Mouse (Mus musculus) lung, postnatal 0 days (tissue): ENCODE measurements around the gene Dnajb2. TPM values are rescaled to one million over a fixed set of nuclear protein-coding genes. Genes with fewer than 3 reads are reported as not detected.

Source experiments
- ATAC-seq: fragments of 200-750 bp; cut with Nextera tagmentation; 2 replicates; pipeline ENCODE4 v1.8.0; 2017; ENCODE audit warnings: moderate library complexity
- DNase-seq: peaks from one replicate; pipeline ENCODE4 v3.0.0-alpha.2; 2016; ENCODE audit warnings: low spot score
- H3K27ac ChIP-seq: fragments of 300-500 bp; sonication (generic); 2 replicates; pipeline ENCODE4 v1.5.1; 2014; ENCODE audit warnings: antibody characterized with exemption, mild to moderate bottlenecking, low read length, mixed read lengths
- H3K27me3 ChIP-seq: fragments of 300-500 bp; sonication (generic); replicated peaks from 2 replicates; pipeline ENCODE4 v1.6.1; 2014; ENCODE audit warnings: low read length, mixed read lengths; ENCODE audit not compliant: insufficient read depth
- H3K36me3 ChIP-seq: fragments of 300-500 bp; sonication (generic); 2 replicates; pipeline ENCODE4 v1.6.1; 2014; ENCODE audit warnings: low read length, mixed read lengths; ENCODE audit not compliant: insufficient read depth
- H3K4me1 ChIP-seq: fragments of 300-500 bp; sonication (generic); 2 replicates; pipeline ENCODE4 v1.6.1; 2014; ENCODE audit warnings: antibody characterized with exemption, low read depth, low read length, mixed read lengths; ENCODE audit not compliant: insufficient read depth
- H3K4me2 ChIP-seq: fragments of 300-500 bp; sonication (generic); replicated peaks from 2 replicates; pipeline ENCODE4 v1.6.1; 2014; ENCODE audit warnings: low read depth, mild to moderate bottlenecking, low read length, moderate library complexity, mixed read lengths
- H3K4me3 ChIP-seq: fragments of 300-500 bp; sonication (generic); 2 replicates; pipeline ENCODE4 v1.5.1; 2014; ENCODE audit warnings: low read depth, low read length
- H3K9ac ChIP-seq: fragments of 300-500 bp; sonication (generic); replicated peaks from 2 replicates; pipeline ENCODE4 v1.6.1; 2014; ENCODE audit warnings: low read depth, mild to moderate bottlenecking
- H3K9me3 ChIP-seq: fragments of 300-500 bp; sonication (generic); 2 replicates; pipeline ENCODE4 v1.6.1; 2016; ENCODE audit warnings: low read length, mixed read lengths
- CTCF ChIP-seq: IDR thresholded peaks from 2 replicates; pipeline ENCODE4 v1.5.1; 2016; ENCODE audit warnings: antibody characterized with exemption, mild to moderate bottlenecking
- EP300 ChIP-seq: IDR thresholded peaks from 2 replicates; pipeline ENCODE4 v1.6.1; 2016; ENCODE audit warnings: antibody characterized with exemption, mild to moderate bottlenecking, control low read depth
- WGBS: fragments of 180-500 bp; shearing (Covaris S2); extraction: QIAGEN DNeasy Blood & Tissue Kit; methylation state at CpG from one replicate; pipeline ENCODE4 v1.1.7; 2014; 5-methylcytosine and 5-hydroxymethylcytosine counted together
- microRNA-seq: library from miRNA; unstranded; fragments of <30 nt; microRNA quantifications from one replicate; pipeline ENCODE4, GENCODE M21; 2016
- polyA plus RNA-seq: library from polyadenylated mRNA; unstranded; fragments of >200 nt; fragmentation: Nextera tagmentation; extraction: Ambion mirVana; gene quantifications from 2 replicates; pipeline ENCODE4 v1.2.1, GENCODE M21; 2015

Gene Dnajb2
- polyA plus RNA-seq, 1 experiment from 2014 or later = 40.1 TPM

DNA sequence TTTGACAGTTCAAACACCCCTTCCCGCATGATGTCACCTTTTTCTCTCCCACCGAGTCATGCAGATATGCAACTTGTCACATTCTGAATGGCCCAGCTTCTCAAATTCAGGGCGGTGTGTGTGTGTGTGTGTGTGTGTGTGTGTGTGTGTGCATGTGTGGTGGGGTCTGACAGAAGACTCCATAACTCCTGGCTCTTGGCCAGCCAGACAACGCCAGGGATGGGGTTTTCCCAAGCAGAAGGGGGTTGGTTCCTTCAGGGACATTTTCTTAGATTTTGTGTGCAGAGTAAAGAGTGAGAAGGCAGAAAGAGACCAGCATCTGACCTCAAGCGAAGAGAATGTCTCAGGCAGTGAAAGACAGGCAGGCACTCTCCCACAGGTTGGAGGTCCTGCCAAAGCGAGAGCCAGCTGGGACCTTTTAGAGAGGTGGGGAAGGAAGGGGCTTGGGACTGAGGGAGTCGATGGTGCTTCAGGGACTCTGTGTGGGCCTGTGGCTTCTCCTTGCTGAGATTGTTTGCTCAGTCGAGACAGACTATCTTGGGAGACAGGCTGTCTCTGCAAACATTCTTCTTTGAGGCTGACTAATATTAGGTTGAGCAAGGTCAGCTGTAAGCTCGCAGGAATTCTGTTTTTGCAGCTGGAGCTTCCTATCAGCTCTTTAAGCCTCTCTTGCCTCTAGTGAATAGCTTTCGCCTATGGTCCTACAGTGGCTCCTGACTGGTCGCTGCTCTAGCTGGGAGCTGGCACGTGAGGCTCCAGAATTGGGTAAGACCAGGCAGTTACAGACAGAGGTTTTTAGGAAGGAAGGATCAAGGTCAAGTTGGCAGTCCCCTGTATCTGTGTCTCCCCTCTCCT lies 56.5 kb downstream of the Dnajb2 start:
- Histone ChIP-seq H3K4me2 (no peak overlapping the region), H3K36me3 (no peaks in the 10 kb centered on the region), H3K4me3 (no peak overlapping the region), H3K9ac (no peak overlapping the region), H3K4me1 (no peaks in the 10 kb centered on the region), H3K9me3 (no peaks in the 10 kb centered on the region), H3K27ac (no peak overlapping the region), H3K27me3 (no peaks in the 10 kb centered on the region)
- no peak for TF ChIP-seq CTCF
- TF ChIP-seq EP300 = no peak
- DNase-seq (no peak), ATAC-seq (no peak)
- 25% methylated on average over 12 of the region's 12 CpGs for WGBS

DNA sequence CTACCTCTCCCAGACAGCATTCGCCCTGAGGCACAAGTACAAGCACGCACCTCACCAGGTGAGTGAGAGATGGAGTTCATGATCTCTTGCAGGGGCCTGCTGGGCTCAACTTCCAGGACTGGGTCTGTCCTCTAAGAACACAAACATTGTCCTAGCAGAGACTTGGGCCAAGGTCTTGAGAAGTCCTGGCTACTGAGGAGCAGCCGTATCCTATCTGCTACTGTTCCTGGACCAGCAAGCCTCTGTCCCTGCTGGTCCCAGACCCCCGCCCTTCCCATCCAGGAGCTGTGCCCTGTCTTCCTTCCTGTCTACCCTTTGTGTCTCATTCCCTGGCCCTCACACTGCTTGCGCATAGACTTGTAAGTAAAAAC lies 57.1 kb downstream of the Dnajb2 start:
- no peaks in the 10 kb centered on the region for H3K36me3 ChIP-seq
- WGBS = 73% methylated on average over 5 of the region's 5 CpGs
- no peak overlapping the region for H3K27ac ChIP-seq
- H3K4me3 ChIP-seq = no peak overlapping the region
- no peaks in the 10 kb centered on the region for H3K4me1 ChIP-seq
- no peak overlapping the region for H3K4me2 ChIP-seq
- no peak for DNase-seq
- ATAC-seq = no peak
- TF ChIP-seq CTCF (no peak), EP300 (no peak)
- H3K27me3 ChIP-seq = no peaks in the 10 kb centered on the region
- no peak overlapping the region for H3K9ac ChIP-seq
- no peaks in the 10 kb centered on the region for H3K9me3 ChIP-seq

DNA sequence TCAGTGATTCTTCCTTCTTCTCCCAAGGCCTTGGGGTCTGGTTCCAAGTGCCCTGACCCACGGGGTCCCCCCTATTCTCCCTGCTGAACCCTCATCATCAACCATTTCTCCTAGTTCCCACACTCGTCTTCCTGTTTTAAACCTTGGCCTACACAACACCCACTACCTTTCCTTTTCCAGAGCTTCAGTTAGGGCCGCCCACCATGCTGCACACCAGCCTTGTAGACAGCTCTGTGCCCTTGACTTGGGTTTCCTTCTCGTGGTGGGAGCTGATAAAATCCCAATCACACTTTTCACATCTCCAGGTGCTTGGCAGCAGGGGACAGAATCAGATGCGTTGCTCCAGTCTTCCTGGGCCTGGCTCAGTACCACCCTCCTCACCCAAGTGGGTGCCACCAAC lies 58.1 kb downstream of the Dnajb2 start:
- Histone ChIP-seq H3K4me1 (no peaks in the 10 kb centered on the region), H3K27ac (no peak overlapping the region), H3K9me3 (no peaks in the 10 kb centered on the region), H3K4me3 (no peak overlapping the region), H3K27me3 (no peaks in the 10 kb centered on the region), H3K4me2 (no peak overlapping the region), H3K36me3 (no peaks in the 10 kb centered on the region), H3K9ac (no peak overlapping the region)
- DNase-seq = no peak
- WGBS = 81% methylated on average over 5 of the region's 5 CpGs
- TF ChIP-seq CTCF = no peak
- TF ChIP-seq EP300 = no peak
- no peak for ATAC-seq

Small RNA genes within 50 kb of the gene (microRNA-seq; reads per million reads assigned to microRNA genes)
- gene Gm27943 = not detected

Other genes with a start within 250 kb of the Dnajb2 start
- gene Nhej1, start 111.2 kb upstream of the Dnajb2 start, polyA plus RNA-seq = 5.8 and 6.6 TPM in 2 replicates
- gene Slc23a3, start 102.5 kb upstream of the Dnajb2 start, polyA plus RNA-seq = 1.4 and 1.5 TPM in 2 replicates
- gene Cnppd1, start 93.7 kb upstream of the Dnajb2 start, polyA plus RNA-seq = 63.3 and 67.8 TPM in 2 replicates
- 40.5 and 45.0 TPM in 2 replicates for gene Retreg2, start 93.6 kb upstream of the Dnajb2 start, polyA plus RNA-seq
- 50.5 and 56.1 TPM in 2 replicates for gene Zfand2b, start 67.8 kb upstream of the Dnajb2 start, polyA plus RNA-seq
- gene Abcb6, start 56.0 kb upstream of the Dnajb2 start, polyA plus RNA-seq = 9.4 and 11.7 TPM in 2 replicates
- 15.9 and 17.2 TPM in 2 replicates for gene Ankzf1, start 44.3 kb upstream of the Dnajb2 start, polyA plus RNA-seq
- 23.7 and 28.3 TPM in 2 replicates for gene Atg9a, start 44.2 kb upstream of the Dnajb2 start, polyA plus RNA-seq
- 8.6 and 10.1 TPM in 2 replicates for gene Glb1l, start 25.6 kb upstream of the Dnajb2 start, polyA plus RNA-seq
- gene Stk16, start 25.6 kb upstream of the Dnajb2 start, polyA plus RNA-seq = 75.8 and 77.0 TPM in 2 replicates
- gene Tuba4a, start 16.5 kb upstream of the Dnajb2 start, polyA plus RNA-seq = 46.6 and 50.5 TPM in 2 replicates
- not detected in 2 replicates for gene A630095N17Rik, start 4.3 kb upstream of the Dnajb2 start, polyA plus RNA-seq
- gene Ptprn, start 28.1 kb downstream of the Dnajb2 start, polyA plus RNA-seq = 0.90 and 0.92 TPM in 2 replicates
- 1.5 and 1.8 TPM in 2 replicates for gene Resp18, start 42.0 kb downstream of the Dnajb2 start, polyA plus RNA-seq
- gene Dnpep, start 81.6 kb downstream of the Dnajb2 start, polyA plus RNA-seq = 109 TPM in 2 replicates
- 59.4 and 67.3 TPM in 2 replicates for gene Des, start 123.9 kb downstream of the Dnajb2 start, polyA plus RNA-seq
- 15.4 and 16.4 TPM in 2 replicates for gene Speg, start 138.9 kb downstream of the Dnajb2 start, polyA plus RNA-seq
- gene Gmppa, start 199.5 kb downstream of the Dnajb2 start, polyA plus RNA-seq = 58.4 and 58.9 TPM in 2 replicates
- not detected in 2 replicates for gene Asic4, start 214.0 kb downstream of the Dnajb2 start, polyA plus RNA-seq
- gene Chpf, start 242.9 kb downstream of the Dnajb2 start, polyA plus RNA-seq = 31.2 and 31.6 TPM in 2 replicates
- gene Tmem198, start 243.1 kb downstream of the Dnajb2 start, polyA plus RNA-seq = 1.1 and 1.3 TPM in 2 replicates